ENCODE assay signal across 35 mouse cellular contexts in the genomic region with DNA sequence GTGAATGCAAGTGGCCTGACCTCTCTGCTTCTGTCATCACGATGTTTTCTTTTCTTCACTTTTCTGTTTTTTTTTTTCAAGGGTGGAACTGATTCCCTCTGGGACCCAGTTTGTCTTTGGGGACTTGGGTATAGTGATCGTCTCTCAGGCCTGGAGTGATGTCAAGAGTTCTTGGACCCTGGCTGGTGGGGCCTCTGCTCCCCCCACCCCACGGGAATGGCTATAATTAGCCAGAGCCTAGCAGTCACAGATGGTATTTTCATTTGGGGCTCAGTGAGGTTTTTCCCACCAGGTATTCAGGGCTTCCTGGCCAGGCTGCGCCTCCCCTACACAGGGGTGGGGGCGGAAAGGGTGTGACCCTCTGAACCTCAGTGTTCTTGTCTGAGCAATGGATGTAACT. TPM values are rescaled to one million over a fixed set of nuclear protein-coding genes. Genes with fewer than 3 reads are reported as not detected.
DNase-seq lines count a peak whose midpoint lies in the region; ATAC-seq and TF ChIP-seq lines count a peak whose summit lies in the region.
"Had no signal": no experiment of that assay in that cellular context is flagged by ENCODE, and none has a peak within 500 bp of the region (broad histone marks: within the 10 kb centered on the region; RNA-seq: fewer than 3 reads in every experiment).

No protein-coding gene starts in this region.

- H3K9me3 ChIP-seq in heart, embryonic 10.5 days = no peaks in the 10 kb centered on the region
- H3K9me3 ChIP-seq in midbrain, embryonic 14.5 days (ENCODE audit: control insufficient read depth, low read length) = no peaks in the 10 kb centered on the region
- H3K9me3 ChIP-seq in midbrain, embryonic 11.5 days (ENCODE audit: control insufficient read depth, low read length) = no peaks in the 10 kb centered on the region
- H3K9me3 ChIP-seq: heart, embryonic 13.5 days; hindbrain, embryonic 12.5 days; intestine, embryonic 15.5 days; limb, embryonic 12.5 days; liver, embryonic 15.5 days; midbrain, embryonic 10.5 days; stomach, embryonic 15.5 days had no signal

- no peaks in the 10 kb centered on the region for H3K36me3 ChIP-seq in heart, embryonic 10.5 days
- no peaks in the 10 kb centered on the region for H3K36me3 ChIP-seq in midbrain, embryonic 14.5 days (ENCODE audit: control insufficient read depth, insufficient read depth, low read length)
- no peaks in the 10 kb centered on the region for H3K36me3 ChIP-seq in midbrain, embryonic 11.5 days (ENCODE audit: control insufficient read depth, insufficient read depth, low read length)
- H3K36me3 ChIP-seq: heart, embryonic 13.5 days; hindbrain, embryonic 12.5 days; intestine, embryonic 15.5 days; limb, embryonic 12.5 days; liver, embryonic 15.5 days; midbrain, embryonic 10.5 days; stomach, embryonic 15.5 days had no signal

- WGBS in heart, embryonic 10.5 days = 56% methylated on average over 5 of the region's 5 CpGs
- 67% methylated on average over 5 of the region's 5 CpGs for WGBS in midbrain, embryonic 14.5 days
- WGBS in midbrain, embryonic 11.5 days = 63% methylated on average over 5 of the region's 5 CpGs

- intact Hi-C loops in gastrocnemius, adult 2 months (cut with DNase I) = no loop called here
- intact Hi-C loops in heart, postnatal 36 days (cut with DNase I) = no loop called here

- TF ChIP-seq CTCF in gastrocnemius, adult 2 months (IDR thresholded peaks at IDR 0.05) = no peak

- no peak overlapping the region for H3K4me3 ChIP-seq in gastrocnemius, adult 2 months
- no peak overlapping the region for H3K4me3 ChIP-seq in heart, embryonic 10.5 days
- no peak overlapping the region for H3K4me3 ChIP-seq in midbrain, embryonic 14.5 days (replicated peaks; ENCODE audit: low read depth, low read length)
- H3K4me3 ChIP-seq in midbrain, embryonic 11.5 days (ENCODE audit: low read depth, low read length) = no peak overlapping the region
- H3K4me3 ChIP-seq in brown adipose tissue, adult 24 weeks (ENCODE audit: insufficient read depth, low read depth, low read length) = no peak overlapping the region
- H3K4me3 ChIP-seq: heart, embryonic 13.5 days; hindbrain, embryonic 12.5 days; intestine, embryonic 15.5 days; left cerebral cortex, adult 2 months; limb, embryonic 12.5 days; liver, embryonic 15.5 days; midbrain, embryonic 10.5 days; myocyte; stomach, embryonic 15.5 days had no signal

- H3K27ac ChIP-seq in gastrocnemius, adult 2 months = peak overlapping the region; percentile 87
- H3K27ac ChIP-seq in heart, embryonic 10.5 days = 0 out of 2 replicates have a peak overlapping the region, but pooled peaks have one; percentile 32
- no peak overlapping the region for H3K27ac ChIP-seq in midbrain, embryonic 14.5 days (replicated peaks; ENCODE audit: low read depth, low read length)
- no peak overlapping the region for H3K27ac ChIP-seq in midbrain, embryonic 11.5 days (ENCODE audit: low read depth, low read length)
- 0 out of 2 replicates have a peak overlapping the region, but pooled peaks have one; percentile 14 for H3K27ac ChIP-seq in brown adipose tissue, adult 24 weeks (replicated peaks; ENCODE audit: low read depth, low read length)
- H3K27ac ChIP-seq: heart, embryonic 13.5 days; hindbrain, embryonic 12.5 days; hindbrain, postnatal 0 days; intestine, embryonic 15.5 days; left cerebral cortex, adult 2 months; limb, embryonic 12.5 days; liver, embryonic 15.5 days; midbrain, embryonic 10.5 days; stomach, embryonic 15.5 days had no signal

- peaks cover 40% of the 10 kb centered on the region for H3K4me1 ChIP-seq in heart, embryonic 10.5 days
- 0 out of 2 replicates have a peak, but pooled peaks cover 3% of the 10 kb centered on the region for H3K4me1 ChIP-seq in midbrain, embryonic 14.5 days (ENCODE audit: control insufficient read depth, insufficient read depth, low read length)
- H3K4me1 ChIP-seq in midbrain, embryonic 11.5 days (ENCODE audit: control insufficient read depth, insufficient read depth, low read length) = peaks cover 11% of the 10 kb centered on the region
- peaks cover 4% of the 10 kb centered on the region for H3K4me1 ChIP-seq in brown adipose tissue, adult 24 weeks (ENCODE audit: control insufficient read depth, insufficient read depth, insufficient read length, low read length)

- no peak overlapping the region for H3K9ac ChIP-seq in midbrain, embryonic 14.5 days (replicated peaks; ENCODE audit: low read length)
- H3K9ac ChIP-seq in midbrain, embryonic 11.5 days (ENCODE audit: low read length) = no peak overlapping the region
- H3K9ac ChIP-seq: heart, embryonic 13.5 days; hindbrain, embryonic 12.5 days; intestine, embryonic 15.5 days; limb, embryonic 12.5 days; liver, embryonic 15.5 days; lung, embryonic 14.5 days; stomach, embryonic 15.5 days had no signal

- peak; percentile 10; the same call in 1 of the 2 replicates for ATAC-seq in midbrain, embryonic 14.5 days (ENCODE audit: low FRiP score, low TSS enrichment)
- ATAC-seq in midbrain, embryonic 11.5 days (ENCODE audit: low FRiP score) = no peak
- ATAC-seq: forebrain, embryonic 14.5 days; hindbrain, postnatal 0 days; intestine, embryonic 15.5 days; Patski had no signal

- peak; percentile 43 for DNase-seq in gastrocnemius, adult 2 months
- DNase-seq in gastrocnemius, postnatal 10 days = no peak
- no peak for DNase-seq in heart, embryonic 10.5 days (ENCODE audit: low spot score)
- DNase-seq in heart, postnatal 36 days = no peak
- DNase-seq in midbrain, embryonic 14.5 days = no peak
- DNase-seq in midbrain, embryonic 11.5 days (ENCODE audit: low spot score, missing footprints) = no peak
- DNase-seq: adrenal gland, postnatal 10 days; cerebellum, adult 11 months; cerebellum, adult 9-10 months; cerebellum, postnatal 36 days; kidney, adult 9 months; lung, embryonic 14.5 days; lung, postnatal 14 days; right cerebral cortex, postnatal 25 days had no signal

- peaks cover 74% of the 10 kb centered on the region for H3K27me3 ChIP-seq in heart, embryonic 10.5 days (ENCODE audit: insufficient read depth, poor library complexity, severe bottlenecking)
- H3K27me3 ChIP-seq in midbrain, embryonic 14.5 days (ENCODE audit: control insufficient read depth, insufficient read depth, low read length) = peaks cover 28% of the 10 kb centered on the region
- H3K27me3 ChIP-seq in midbrain, embryonic 11.5 days (ENCODE audit: control insufficient read depth, insufficient read depth, low read length) = peaks cover 33% of the 10 kb centered on the region
- H3K27me3 ChIP-seq: Patski had no signal

- H3K4me2 ChIP-seq in midbrain, embryonic 14.5 days (ENCODE audit: low read length) = no peak overlapping the region
- H3K4me2 ChIP-seq in midbrain, embryonic 11.5 days = no peak overlapping the region
- H3K4me2 ChIP-seq: heart, embryonic 13.5 days; hindbrain, embryonic 12.5 days; intestine, embryonic 15.5 days; limb, embryonic 12.5 days; liver, embryonic 15.5 days; lung, embryonic 14.5 days; stomach, embryonic 15.5 days had no signal

RNA-seq across cellular contexts. Expression of a gene that starts 12.8 kb away (rescaled TPM):
- 10 to 100 TPM; 31.9 to 39.8 TPM for total RNA-seq in gastrocnemius, adult 2 months (2021)
- 10 to 100 TPM; 44.6 to 50.4 TPM for total RNA-seq in gastrocnemius, postnatal 10 days (2021)
- 11.2 and 14.2 TPM in 2 replicates for polyA plus RNA-seq in heart, embryonic 10.5 days (2016; fragmentation: Nextera tagmentation; extraction: Ambion mirVana)
- 10 to 100 TPM; 45.0 to 49.3 TPM for total RNA-seq in heart, postnatal 36 days (2021)
- polyA plus RNA-seq in midbrain, embryonic 14.5 days (2014; fragmentation: Nextera tagmentation; extraction: Ambion mirVana) = 407 and 464 TPM in 2 replicates
- polyA plus RNA-seq in midbrain, embryonic 11.5 days (2014; fragmentation: Nextera tagmentation; extraction: Ambion mirVana) = 56.6 and 66.1 TPM in 2 replicates
- polyA plus RNA-seq in brown adipose tissue, adult 24 weeks (2012; ENCODE audit: insufficient read depth, insufficient read length, missing spikeins) = 18.1 and 21.3 TPM in 2 replicates

RNA-seq across cellular contexts. Expression of a gene that starts 18.1 kb away (rescaled TPM):
- 1 to 10 TPM; 2.4 to 3.0 TPM for total RNA-seq in gastrocnemius, adult 2 months (2021)
- 1 to 10 TPM; 2.5 to 3.0 TPM for total RNA-seq in gastrocnemius, postnatal 10 days (2021)
- 0.45 and 0.48 TPM in 2 replicates for polyA plus RNA-seq in heart, embryonic 10.5 days (2016; fragmentation: Nextera tagmentation; extraction: Ambion mirVana)
- total RNA-seq in heart, postnatal 36 days (2021) = 1 to 10 TPM; 2.0 to 3.7 TPM
- 0.24 TPM in 1 of 2 replicates, not detected in the other for polyA plus RNA-seq in midbrain, embryonic 14.5 days (2014; fragmentation: Nextera tagmentation; extraction: Ambion mirVana)
- polyA plus RNA-seq in midbrain, embryonic 11.5 days (2014; fragmentation: Nextera tagmentation; extraction: Ambion mirVana) = 0.16 TPM in 1 of 2 replicates, not detected in the other
- polyA plus RNA-seq in brown adipose tissue, adult 24 weeks (2012; ENCODE audit: insufficient read depth, insufficient read length, missing spikeins) = 0.36 and 1.7 TPM in 2 replicates
- polyA plus RNA-seq: forebrain, embryonic 14.5 days; heart, embryonic 13.5 days had no signal

RNA-seq across cellular contexts. Expression of a gene that starts 19.1 kb away (rescaled TPM):
- total RNA-seq in gastrocnemius, adult 2 months (2021) = 10 to 100 TPM; 21.0 to 22.8 TPM
- total RNA-seq in gastrocnemius, postnatal 10 days (2021) = 10 to 100 TPM; 30.1 to 31.4 TPM
- 39.0 and 44.6 TPM in 2 replicates for polyA plus RNA-seq in heart, embryonic 10.5 days (2016; fragmentation: Nextera tagmentation; extraction: Ambion mirVana)
- total RNA-seq in heart, postnatal 36 days (2021) = 10 to 100 TPM; 28.0 to 30.8 TPM
- polyA plus RNA-seq in midbrain, embryonic 14.5 days (2014; fragmentation: Nextera tagmentation; extraction: Ambion mirVana) = 37.1 and 39.0 TPM in 2 replicates
- polyA plus RNA-seq in midbrain, embryonic 11.5 days (2014; fragmentation: Nextera tagmentation; extraction: Ambion mirVana) = 28.3 and 29.6 TPM in 2 replicates
- polyA plus RNA-seq in brown adipose tissue, adult 24 weeks (2012; ENCODE audit: insufficient read depth, insufficient read length, missing spikeins) = 74.5 and 79.8 TPM in 2 replicates

RNA-seq across cellular contexts. Expression of a gene that starts 23.3 kb away (rescaled TPM):
- not detected for total RNA-seq in gastrocnemius, adult 2 months (2021)
- not detected for total RNA-seq in gastrocnemius, postnatal 10 days (2021)
- not detected in 2 replicates for polyA plus RNA-seq in heart, embryonic 10.5 days (2016; fragmentation: Nextera tagmentation; extraction: Ambion mirVana)
- total RNA-seq in heart, postnatal 36 days (2021) = not detected
- not detected in 2 replicates for polyA plus RNA-seq in midbrain, embryonic 14.5 days (2014; fragmentation: Nextera tagmentation; extraction: Ambion mirVana)
- polyA plus RNA-seq in midbrain, embryonic 11.5 days (2014; fragmentation: Nextera tagmentation; extraction: Ambion mirVana) = not detected in 2 replicates
- polyA plus RNA-seq in brown adipose tissue, adult 24 weeks (2012; ENCODE audit: insufficient read depth, insufficient read length, missing spikeins) = not detected in 2 replicates
- total RNA-seq: adrenal gland, postnatal 10 days; gastrocnemius, adult 18-20 months; heart, postnatal 25 days; hindbrain, postnatal 0 days; layer of hippocampus, adult 18-20 months; layer of hippocampus, postnatal 10 days; left cerebral cortex, adult 2 months; left cerebral cortex, postnatal 25 days; midbrain, postnatal 0 days; neutrophil, adult 5-6 weeks had no signal
- polyA plus RNA-seq: embryonic facial prominence, embryonic 11.5 days; forebrain, embryonic 14.5 days; heart, embryonic 13.5 days; hindbrain, embryonic 12.5 days; hindbrain, postnatal 0 days; limb, embryonic 12.5 days; lung, embryonic 14.5 days; midbrain, embryonic 10.5 days; midbrain, postnatal 0 days had no signal

RNA-seq across cellular contexts. Expression of a gene that starts 34.9 kb away (rescaled TPM):
- total RNA-seq in gastrocnemius, adult 2 months (2021) = 10 to 100 TPM; 13.9 to 16.2 TPM
- 10 to 100 TPM; 39.4 to 47.2 TPM for total RNA-seq in gastrocnemius, postnatal 10 days (2021)
- 40.6 and 43.5 TPM in 2 replicates for polyA plus RNA-seq in heart, embryonic 10.5 days (2016; fragmentation: Nextera tagmentation; extraction: Ambion mirVana)
- total RNA-seq in heart, postnatal 36 days (2021) = 10 to 100 TPM; 23.6 to 24.5 TPM
- polyA plus RNA-seq in midbrain, embryonic 14.5 days (2014; fragmentation: Nextera tagmentation; extraction: Ambion mirVana) = 79.2 and 84.7 TPM in 2 replicates
- 25.4 and 30.2 TPM in 2 replicates for polyA plus RNA-seq in midbrain, embryonic 11.5 days (2014; fragmentation: Nextera tagmentation; extraction: Ambion mirVana)
- 9.8 and 11.3 TPM in 2 replicates for polyA plus RNA-seq in brown adipose tissue, adult 24 weeks (2012; ENCODE audit: insufficient read depth, insufficient read length, missing spikeins)

Comparison
In these comparisons a context has a peak if more than half of its experiments do, and no peak if none do; other contexts are left out.
1. H3K27ac ChIP-seq: peak in gastrocnemius, adult 2 months (single experiment), heart, embryonic 10.5 days (single experiment) and brown adipose tissue, adult 24 weeks (single experiment); none in midbrain, embryonic 14.5 days (single experiment) and midbrain, embryonic 11.5 days (single experiment).